Mouse (Mus musculus) adrenal gland, postnatal 36 days (tissue): ENCODE data around the gene Gm17662. TPM values are rescaled to one million over a fixed set of nuclear protein-coding genes. Genes with fewer than 3 reads are reported as not detected.

Experiments
- DNase-seq, 2 experiments: peaks; one replicate each; pipeline ENCODE4 v3.0.0; 2021; ENCODE audit warnings: mixed read lengths in 1 of 2
- long read RNA-seq, 2 experiments: library from polyadenylated mRNA; stranded (forward); transcript quantifications; one replicate each; pipeline ENCODE4 v2.0.0; 2021; ENCODE audit warnings: borderline sequencing depth in 2 of 2
- total RNA-seq, 2 experiments: library from RNA; stranded (reverse); gene quantifications; 2 replicates each; pipeline ENCODE4 v1.2.3; 2021

Gene Gm17662
- total RNA-seq, result not detected
- long read RNA-seq, experiment 1, result 0 reads
- long read RNA-seq, experiment 2, result 0 reads

DNA sequence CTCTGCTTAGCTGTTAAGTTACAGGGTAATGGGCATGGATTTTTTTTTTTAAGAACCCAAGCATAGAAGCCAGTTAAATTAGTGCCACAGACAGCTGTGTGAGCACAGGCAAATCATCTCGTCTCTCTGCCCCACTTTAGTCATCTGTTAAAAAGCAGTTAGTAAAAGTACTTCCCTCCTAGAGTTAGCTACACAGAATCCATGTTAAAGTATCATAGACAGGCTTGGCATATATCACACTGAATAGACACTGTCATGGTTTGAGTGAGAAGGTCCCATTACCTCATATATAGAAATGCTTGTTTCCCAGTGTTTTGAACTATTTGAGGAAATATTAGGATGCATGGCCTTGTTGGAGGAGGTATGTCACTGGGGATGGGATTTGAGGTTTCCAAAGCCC lies at the start of gene Gm17662:
Gm17662 (plus strand) TSS at position 301 of the 400 bp plus-strand sequence.
- no peak for DNase-seq

DNA sequence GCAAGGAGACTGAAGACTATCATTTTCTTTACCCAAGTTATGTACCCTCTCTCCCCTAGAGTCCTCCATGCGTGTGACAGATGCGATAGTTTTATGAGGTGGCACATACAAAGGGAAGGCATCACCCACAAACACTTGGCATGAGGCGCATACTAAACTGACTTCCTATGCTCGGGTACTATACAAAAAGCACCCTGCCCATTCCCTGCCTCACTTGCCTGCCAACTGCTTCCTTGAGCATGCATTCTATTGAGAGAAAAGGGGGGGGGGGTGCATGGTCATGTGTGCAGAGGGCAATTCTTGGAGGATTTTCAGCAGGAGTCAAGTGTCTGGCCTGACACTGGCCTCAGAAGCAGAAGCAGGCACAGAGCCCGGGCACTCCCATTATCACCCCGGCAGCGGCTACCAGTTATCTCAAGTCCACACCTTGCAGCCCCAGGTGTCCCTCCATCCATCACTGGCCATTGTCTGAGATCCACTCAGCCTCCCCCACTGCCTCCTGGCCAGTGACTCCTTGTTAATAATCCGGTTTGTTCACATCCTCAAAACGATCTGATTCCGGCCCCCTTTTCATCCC lies 46.3 kb upstream of the Gm17662 start:
- DNase-seq, result no peak

DNA sequence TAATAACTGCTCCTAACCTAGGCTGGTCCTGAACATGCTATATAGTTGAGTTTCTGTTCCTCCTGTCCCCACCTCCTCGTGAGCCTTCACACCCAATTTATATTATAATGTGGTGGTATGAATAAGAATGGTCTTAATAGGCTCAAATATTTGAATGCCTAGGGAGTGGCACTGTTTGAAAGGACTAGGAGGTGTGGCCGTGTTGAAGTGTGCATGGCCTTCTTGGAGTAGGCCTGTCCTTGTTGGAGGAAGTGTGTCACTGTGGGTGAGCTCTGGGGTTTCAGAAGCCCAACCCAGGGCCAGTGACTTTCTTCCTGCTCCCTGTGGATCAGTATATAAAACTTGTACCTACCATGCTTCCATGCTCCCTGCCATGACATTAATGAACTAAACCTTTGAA lies 43.5 kb upstream of the Gm17662 start:
- DNase-seq, result no peak

DNA sequence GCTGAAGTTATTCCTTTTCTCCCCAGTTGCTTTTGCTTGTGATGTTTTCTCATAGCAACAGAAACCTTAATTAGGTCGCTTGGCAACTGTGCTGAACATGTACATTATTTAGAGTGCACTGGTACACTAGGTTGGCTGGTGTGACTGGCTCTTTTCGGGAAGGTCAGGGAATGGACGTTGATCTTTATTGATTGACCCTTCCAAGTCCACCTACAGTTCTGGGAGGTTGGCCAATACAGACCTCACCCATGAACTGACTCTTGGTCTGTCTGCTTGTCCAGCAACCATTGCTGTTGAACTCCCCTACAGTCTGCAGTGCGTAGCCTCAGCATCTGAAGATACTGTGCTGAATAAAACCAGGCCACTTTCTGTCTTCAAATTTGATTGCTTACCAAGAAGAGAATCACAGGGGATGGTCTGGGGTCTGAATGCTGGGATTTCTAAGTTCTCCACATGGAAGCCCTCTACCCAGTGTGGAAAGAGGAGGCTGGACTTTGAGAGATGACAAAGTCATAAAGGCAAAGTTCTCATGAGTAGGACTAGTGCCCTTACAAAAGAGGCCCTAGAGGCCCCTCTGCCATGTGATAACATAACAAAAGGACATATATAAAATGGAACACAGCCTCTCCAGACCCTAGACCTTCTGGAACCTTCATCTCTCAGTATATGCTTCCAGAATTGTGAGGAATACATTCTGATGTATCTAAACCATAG lies 40.5 kb upstream of the Gm17662 start:
- DNase-seq, result no peak

DNA sequence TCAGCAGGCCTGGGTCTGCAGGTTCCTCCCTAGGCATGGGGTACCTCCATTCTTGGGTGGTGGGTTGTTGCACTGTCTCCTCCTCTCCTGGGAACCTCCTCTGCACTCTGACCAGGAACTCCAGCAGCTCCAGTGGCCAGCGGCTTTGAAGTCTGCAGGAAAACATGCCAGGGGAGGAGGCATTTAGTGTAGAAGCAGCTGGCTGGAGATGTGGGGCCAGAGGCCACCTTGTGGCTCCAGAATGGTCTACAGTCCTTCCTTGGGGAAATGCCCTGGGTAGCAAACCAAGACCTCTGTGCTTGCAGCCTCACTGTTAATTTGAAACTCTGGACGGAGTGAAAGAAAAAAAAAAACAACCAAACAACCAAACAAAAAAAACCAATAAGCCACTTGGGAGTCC lies 39.6 kb upstream of the Gm17662 start:
- no peak for DNase-seq

DNA sequence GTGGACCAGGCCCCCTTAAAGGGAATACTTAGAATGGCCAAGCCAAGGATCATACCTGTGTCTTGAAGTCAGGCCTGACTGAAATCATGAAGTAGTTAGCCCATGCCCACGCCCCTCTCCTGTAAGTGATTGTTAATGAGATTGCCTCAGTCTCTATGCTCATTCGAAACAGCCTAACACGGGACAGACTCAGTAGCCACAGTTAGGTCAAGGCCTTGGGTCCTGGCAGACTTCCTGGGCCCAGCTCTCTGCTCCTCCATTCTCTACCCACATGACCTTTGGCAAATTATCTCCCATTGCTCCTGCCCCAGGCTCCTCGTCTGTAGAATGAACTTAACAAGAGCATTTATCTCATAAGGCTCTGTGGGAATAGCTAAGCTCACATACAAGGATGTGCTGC lies 38.1 kb upstream of the Gm17662 start:
- DNase-seq, result peak; percentile 51 to 80

DNA sequence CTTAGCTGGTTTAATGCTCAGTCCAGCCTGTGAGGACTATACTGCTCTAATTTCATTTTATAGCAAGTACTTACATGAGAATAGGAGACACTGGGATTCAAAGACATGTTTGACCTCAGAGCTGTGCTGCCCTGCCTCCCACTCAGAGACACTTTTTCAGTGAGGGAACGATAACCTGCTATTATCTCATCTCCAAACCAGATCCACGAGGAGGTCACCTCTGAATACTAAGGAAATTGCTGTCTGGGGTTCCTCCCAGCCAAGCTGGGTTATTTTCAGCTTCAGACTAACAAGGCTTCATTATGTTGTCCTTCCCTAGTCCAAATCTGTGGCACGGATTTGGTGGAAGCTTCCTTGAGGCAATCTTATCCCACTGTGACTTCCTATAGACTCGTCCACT lies 37.2 kb upstream of the Gm17662 start:
- DNase-seq, result no peak

DNA sequence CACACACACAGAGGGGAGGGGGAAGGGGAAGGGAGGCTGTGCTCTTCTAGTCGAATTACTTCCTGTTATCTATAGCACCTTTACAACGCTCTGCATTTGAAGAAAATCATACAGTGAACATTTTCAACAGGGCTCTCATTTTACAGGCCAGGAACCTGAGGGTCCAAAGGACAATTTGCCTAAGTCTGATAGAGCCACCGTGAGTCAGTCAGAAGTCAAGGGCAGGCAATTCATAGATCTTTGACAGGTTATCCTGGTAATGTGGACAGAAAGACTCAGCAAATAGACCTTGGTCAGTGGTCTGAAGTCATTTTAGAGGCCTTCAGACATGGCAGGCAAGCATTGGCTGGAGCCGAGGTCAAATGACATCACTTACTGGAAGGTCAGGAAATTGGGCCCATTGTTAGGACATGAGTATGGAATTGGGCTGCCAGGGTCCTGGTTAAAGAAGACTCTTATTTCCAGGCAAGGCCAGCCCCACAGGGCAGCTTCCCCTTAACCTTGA lies 33.5 kb upstream of the Gm17662 start:
- DNase-seq, result peak; percentile 62 to 76

DNA sequence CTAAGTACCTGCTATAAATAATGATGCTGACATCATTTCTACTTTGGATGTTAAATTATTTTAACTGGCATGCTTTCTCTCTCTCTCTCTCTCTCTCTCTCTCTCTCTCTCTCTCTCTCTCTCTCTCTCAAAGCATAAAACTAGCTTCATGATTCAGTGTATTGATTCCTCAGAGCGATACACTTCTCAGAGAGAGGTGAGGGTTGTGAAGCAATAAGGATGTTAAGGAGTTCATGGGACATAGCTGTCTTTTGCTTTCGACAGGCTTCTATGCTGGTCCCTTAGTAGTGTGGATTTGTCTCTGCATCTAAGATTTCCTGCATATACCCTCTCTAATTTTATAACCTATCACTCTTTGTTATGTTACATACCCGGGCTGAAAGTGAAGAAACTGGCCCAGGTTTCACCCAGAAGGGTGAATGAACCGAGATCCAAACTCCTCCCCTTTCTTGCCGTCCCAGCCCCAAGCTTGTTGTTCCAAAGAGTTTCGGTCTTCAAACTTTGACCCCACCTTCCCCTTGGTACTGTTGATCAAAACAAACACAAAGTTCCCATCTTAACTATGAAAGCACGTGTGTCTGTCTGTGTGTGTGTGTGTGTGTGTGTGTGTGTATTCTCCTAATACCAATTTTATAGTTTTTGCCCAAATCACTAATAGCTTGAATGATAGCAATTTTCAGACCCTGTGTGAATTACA lies 32.6 kb upstream of the Gm17662 start:
- DNase-seq, result no peak

DNA sequence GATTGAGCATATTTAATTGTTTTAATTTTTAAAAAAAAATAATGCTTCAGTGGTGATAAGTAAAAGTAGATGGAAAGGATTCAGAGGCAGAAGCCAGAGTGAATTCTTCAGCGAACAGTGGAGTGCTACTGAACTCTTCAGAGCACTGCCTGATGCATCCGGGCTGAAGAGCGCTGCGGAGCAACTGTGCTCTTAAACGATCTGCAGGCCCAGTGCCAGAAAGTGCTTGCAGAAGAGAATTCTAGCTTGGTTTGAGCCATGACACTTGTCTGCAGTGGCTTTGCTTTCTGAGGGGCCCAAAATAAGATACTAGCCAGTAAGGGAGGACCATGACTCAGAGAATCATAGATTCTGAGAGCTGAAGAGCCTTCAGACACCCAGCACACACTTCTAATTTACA lies 28.2 kb upstream of the Gm17662 start:
- no peak for DNase-seq

DNA sequence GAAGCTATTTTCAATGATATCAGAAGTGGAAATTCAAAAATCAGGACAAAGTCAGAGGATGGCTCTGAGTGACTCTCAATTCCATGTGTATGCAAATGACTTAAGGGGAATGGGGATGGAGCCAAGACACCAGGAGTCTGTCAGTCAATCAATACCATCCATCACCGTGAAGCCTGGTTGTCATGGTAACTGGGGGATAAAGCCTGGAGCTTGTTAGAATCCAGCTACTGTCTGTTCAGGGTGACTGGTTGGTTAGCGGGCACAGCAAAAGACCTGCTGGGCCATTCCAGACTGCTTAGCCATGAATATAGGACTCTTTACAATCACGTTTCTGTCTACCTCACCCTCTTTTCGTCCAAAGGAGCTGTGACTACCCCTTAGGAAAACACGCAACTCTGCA lies 22.0 kb upstream of the Gm17662 start:
- DNase-seq, result no peak

DNA sequence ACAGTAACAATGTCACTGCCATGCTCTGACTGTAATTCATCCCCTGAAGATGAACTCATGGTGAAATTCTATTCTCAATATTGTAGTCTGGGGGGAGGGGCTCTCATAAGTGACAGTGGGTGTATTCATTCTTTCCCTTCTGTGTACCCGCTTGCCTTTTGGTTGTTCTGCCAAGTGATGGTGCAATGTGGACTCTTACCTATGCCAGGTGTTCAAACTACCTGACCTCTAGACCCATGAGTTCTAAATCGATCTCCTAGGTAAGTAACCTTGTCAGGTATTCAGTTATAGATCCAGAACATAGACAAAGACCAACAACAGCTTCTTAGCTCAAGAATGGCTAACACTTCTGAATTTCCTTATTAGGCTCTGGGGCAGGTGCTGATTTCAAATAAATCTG lies 18.8 kb upstream of the Gm17662 start:
- no peak for DNase-seq

DNA sequence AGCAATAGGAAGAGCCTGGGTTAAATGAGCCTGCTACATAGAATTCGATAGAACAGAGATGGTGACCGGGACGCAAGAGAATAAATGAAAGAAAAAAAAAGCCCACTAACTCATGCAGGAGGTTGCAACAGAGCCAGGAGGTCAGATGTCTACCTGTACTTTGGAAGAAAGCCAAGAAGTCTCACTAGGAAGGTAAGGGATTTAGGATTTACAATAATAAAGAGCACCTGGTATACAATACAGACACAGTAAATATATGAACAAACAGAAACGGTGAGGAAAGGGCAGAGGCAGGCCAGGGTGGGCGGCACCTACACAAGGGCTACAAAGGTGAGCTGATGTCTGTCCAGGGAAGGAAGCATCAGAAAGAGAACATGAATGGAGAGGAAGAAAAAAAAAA lies 14.9 kb upstream of the Gm17662 start:
- no peak for DNase-seq

DNA sequence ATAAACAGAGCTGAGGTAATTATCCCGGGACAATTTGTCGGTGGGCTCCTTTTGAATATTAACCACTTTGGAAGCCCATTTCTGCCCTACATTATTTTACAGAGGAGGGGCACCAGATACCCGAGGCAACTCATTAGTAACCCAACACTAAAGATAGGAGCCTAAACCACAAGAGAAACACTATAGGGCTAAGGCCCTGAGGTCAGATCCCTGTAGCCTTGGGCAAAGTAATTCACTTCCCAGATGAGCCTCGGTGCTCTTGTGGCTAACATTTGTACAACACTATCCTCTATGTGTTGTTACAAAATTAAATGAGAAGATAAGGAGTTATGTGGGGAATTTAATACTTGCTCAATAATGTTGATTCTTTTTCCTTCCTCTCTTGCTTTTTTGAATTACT lies 13.6 kb upstream of the Gm17662 start:
- no peak for DNase-seq

DNA sequence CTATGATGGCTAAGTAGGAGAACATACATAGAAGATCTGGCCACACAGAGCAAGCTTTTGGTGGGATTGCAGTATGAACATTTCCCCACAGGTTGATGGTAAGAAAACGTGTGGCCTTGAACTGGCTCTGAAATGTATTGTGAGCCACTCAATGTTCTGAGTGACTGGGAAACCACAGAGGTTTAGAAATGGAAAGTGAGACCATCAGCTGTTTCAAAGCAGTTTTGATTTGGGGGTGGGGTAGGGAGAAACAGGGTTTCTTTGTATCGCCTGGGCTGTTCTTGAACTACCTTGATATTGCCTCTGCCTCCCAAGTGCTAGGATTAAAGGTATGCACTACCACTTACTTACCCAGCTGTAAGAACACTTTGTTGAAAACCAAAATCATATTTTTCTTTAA lies 1.9 kb upstream of the Gm17662 start:
- no peak for DNase-seq

DNA sequence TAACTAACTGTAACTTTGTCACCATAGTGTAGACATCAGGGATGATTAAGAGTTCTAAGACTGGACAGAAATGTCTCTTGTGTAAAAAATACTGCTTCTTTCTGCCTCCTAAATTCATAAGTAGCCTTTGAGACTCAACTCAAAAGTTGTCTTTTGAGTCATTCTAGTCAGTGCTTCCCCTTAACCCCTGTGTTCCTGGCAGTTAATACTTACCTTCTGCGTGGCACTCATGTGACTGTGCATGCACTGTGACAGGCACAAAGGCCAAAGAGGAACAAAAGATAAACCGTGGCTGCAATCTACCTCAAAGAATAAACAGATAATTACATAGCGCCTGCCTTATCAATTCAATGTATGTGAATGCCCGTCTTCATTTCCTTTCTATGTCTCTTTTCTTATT lies 694 bp downstream of the Gm17662 start:
- DNase-seq, result no peak

DNA sequence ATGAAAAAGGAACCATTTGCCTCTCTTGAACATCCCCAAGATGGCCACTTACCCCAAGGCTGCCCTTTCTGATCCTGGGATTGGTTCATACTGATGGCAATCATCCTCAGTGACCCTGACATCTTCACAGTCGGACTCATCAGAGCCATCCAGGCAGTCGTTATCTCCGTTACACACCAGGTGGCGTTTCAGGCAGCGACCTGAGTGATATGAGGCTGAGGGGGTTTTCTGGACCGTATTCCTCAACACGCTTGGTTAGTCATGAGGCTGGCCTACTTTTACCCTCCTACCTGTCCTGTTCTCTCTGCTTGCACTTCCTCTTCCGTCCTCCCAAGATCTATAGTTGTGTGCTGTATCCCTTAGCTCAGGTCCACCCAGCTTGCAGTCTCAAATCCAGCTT lies 4.1 kb downstream of the Gm17662 start:
- DNase-seq, result no peak

DNA sequence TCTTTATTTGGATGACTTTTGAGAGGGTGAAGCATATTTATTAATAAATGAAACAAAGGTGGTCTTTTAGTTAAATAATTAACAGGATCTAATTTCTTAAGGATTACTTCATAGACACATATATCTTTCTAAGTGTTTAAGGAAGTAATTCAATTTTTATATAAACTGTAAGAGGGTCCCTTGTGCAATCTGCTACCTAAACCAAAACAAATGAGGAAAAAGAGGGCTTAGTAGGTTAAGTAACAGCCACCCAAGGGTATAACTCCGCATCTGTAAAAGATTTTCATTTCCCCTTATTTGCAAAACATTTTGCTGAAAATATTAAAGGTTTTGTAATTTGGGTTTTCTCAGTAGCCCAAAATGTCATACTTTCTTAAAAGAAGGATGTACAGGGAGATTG lies 7.3 kb downstream of the Gm17662 start:
- DNase-seq, result no peak

DNA sequence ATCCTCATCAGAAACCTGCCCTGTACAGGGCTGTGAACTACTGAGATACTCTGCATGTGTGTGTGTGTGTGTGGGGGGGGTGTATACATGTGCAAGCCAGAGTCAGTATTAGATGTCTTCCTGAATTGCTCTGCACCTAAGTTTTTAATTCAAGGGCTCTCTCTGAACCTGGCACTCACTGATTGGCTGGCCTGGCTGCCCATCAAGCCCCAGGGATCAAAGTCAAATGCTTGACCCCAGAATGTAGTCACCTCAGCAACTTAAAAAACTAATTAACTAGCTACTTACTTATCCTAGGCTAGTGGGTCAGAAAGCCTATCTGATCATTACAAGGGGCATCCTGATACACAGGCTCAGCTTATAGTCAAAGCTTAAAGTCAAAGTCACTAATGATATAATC lies 12.5 kb downstream of the Gm17662 start:
- DNase-seq, result no peak

DNA sequence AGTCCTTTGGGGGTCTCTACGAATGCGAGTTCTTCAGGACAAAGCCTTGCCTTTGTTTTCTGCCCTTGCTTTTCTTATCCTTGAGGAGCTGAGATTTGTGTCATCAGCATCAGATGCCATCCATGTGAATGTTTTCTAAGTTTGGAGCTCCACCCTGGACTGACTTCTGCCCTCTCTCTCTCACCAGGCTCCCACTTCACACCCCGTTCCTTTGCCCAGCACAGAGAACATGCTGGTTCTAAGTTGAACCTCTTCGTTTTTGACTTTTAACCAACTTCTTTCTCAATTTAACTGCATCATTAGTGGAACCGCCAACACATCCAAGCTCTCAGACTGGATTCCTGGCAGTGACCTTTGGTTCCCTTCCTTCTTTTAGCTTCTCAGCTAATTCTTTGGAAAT lies 13.1 kb downstream of the Gm17662 start:
- no peak for DNase-seq

DNA sequence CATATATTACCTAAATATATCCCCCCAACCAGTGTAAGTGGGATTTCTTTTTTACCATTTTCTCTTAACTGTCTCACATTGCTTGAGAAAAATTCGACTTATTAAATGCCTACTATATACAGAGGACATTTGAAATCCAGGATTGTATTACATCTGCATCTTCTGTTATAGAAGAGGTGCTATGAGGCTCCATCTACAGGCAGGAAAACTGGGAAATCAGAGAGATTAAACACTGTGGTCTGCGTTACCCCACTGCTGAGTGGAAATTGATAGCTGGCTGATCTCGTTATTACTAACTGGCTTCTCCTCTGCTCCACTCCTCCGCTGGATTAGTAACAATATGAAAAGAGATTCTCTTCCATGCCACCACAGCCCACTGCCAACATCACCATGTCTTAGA lies 18.7 kb downstream of the Gm17662 start:
- no peak for DNase-seq

DNA sequence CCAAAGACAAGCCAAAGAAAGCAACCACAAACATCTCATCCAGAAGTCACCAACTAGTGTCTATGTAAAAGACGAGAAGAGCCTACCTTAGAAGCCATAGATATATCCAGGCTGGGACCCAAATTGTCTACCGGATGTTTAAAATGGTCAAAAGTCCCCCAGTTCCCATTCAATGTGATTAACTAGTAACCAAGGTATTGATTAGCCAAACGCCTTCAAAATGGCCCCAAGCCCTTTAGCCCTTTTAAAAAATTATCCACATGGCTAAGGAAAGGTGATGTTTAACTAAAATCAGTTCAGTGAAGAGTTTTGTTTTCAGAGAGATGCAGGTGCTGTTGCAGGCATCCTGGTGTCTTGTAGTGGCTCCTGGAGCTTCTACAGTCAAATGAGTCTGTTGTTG lies 19.2 kb downstream of the Gm17662 start, which contains the start of gene C8a:
C8a (minus strand) TSS at position 76 of the 400 bp plus-strand sequence.
- no peak for DNase-seq

DNA sequence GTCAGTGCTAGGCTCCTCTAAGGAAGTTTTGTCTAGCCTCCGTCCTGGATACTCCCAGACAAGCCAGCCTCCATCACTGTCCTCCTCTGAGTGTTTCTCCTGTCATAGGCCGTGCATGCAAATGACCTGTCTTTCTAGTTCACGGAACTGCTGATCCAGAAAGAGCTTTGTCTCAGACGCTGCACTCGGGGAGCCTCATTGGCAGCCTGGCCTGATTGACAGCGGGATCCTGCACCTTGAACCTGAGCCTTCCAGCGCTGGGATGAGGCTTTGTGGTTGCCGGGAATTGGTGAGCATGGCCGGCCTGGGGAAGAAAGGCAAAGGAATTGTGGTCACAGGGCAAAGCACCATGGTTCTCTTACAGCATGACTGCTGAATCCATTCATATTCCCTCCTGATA lies 30.4 kb downstream of the Gm17662 start:
- DNase-seq, result no peak
